Mouse (Mus musculus) C2C12 (cell line): ENCODE data around the gene Lrp4.

Source experiments
- CEBPB ChIP-seq: IDR thresholded peaks from one replicate; pipeline ENCODE4 v1.6.1; 2011; ENCODE audit warnings: low read depth, mild to moderate bottlenecking, control low read depth, moderate library complexity
- CTCF ChIP-seq: IDR thresholded peaks from one replicate; pipeline ENCODE4 v1.5.1; 2011; ENCODE audit not compliant: control insufficient read depth, insufficient read depth, insufficient read length
- FOSL1 ChIP-seq: IDR thresholded peaks from one replicate; pipeline ENCODE4 v1.8.0; 2011; ENCODE audit warnings: mild to moderate bottlenecking, low read length; ENCODE audit not compliant: poor library complexity, insufficient read depth, severe bottlenecking
- MAX ChIP-seq: IDR thresholded peaks from one replicate; pipeline ENCODE4 v1.6.1; 2011; ENCODE audit warnings: mild to moderate bottlenecking, control low read depth
- MYOD1 ChIP-seq: IDR thresholded peaks from one replicate; pipeline ENCODE4 v1.6.1; 2011; ENCODE audit warnings: low read depth; ENCODE audit not compliant: control insufficient read depth, insufficient read length
- MYOG ChIP-seq: IDR thresholded peaks from one replicate; pipeline ENCODE4 v1.6.1; 2011; ENCODE audit not compliant: control insufficient read depth, insufficient read length; ENCODE audit errors: extremely low read depth
- USF1 ChIP-seq: IDR thresholded peaks from one replicate; pipeline ENCODE4 v1.6.1; 2011; ENCODE audit warnings: low read depth, mild to moderate bottlenecking, control low read depth, moderate library complexity

- TF ChIP-seq USF1, result no peak
- no peak for TF ChIP-seq CTCF
- no peak for TF ChIP-seq MYOD1
- no peak for TF ChIP-seq FOSL1
- no peak for TF ChIP-seq MYOG
- no peak for TF ChIP-seq CEBPB
- TF ChIP-seq MAX, result no peak
Observed at GRCm38 (mm10) chr2:91485256-91485655, 27.9 kb downstream of the Lrp4 start.
